Mouse (Mus musculus): ENCODE measurements at regions not wholly inside any gene's neighbourhood (a gene's known extent, or its start where the extent isn't known, plus 50 kb on each side); places are given as distances from the start of the nearest gene placed in this dataset.

- no peak for TF ChIP-seq HCFC1 (IDR thresholded peaks at IDR 0.05; ENCODE audit: borderline replicate concordance, insufficient read depth, low read length)
- no peak for TF ChIP-seq ZC3H11A (IDR thresholded peaks at IDR 0.05; ENCODE audit: borderline replicate concordance, low read depth, low read length)
- TF ChIP-seq ZNF384 (IDR thresholded peaks at IDR 0.05; ENCODE audit: low read depth, low read length), result no peak
- TF ChIP-seq CHD2 (IDR thresholded peaks at IDR 0.05; ENCODE audit: low read depth, low read length), result no peak
- TF ChIP-seq MAFK (IDR thresholded peaks at IDR 0.05; ENCODE audit: insufficient read depth, low read depth, low read length), result no peak
Observed at GRCm38 (mm10) chr12:59620340-59620739, 400.8 kb upstream of the Fbxo33 start.

Measured in ES-E14 (cell line).